Mouse (Mus musculus) forebrain, postnatal 0 days (tissue): Measurements from ENCODE around the gene Pcbp2. TPM values are rescaled to one million over a fixed set of nuclear protein-coding genes. Genes with fewer than 3 reads are reported as not detected.

Experiments used
- ATAC-seq: fragments of 200-750 bp; cut with Nextera tagmentation; 2 replicates; pipeline ENCODE4 v1.8.0; 2017; ENCODE audit warnings: mild to moderate bottlenecking, moderate library complexity
- DNase-seq: peaks from one replicate; pipeline ENCODE4 v3.0.0-alpha.2; 2015
- H3K27ac ChIP-seq: fragments of 300-500 bp; sonication (generic); 2 replicates; pipeline ENCODE4 v1.5.1; 2014; ENCODE audit warnings: low read depth, mild to moderate bottlenecking, antibody characterized with exemption, low read length, moderate library complexity, mixed read lengths
- H3K27me3 ChIP-seq: fragments of 300-500 bp; sonication (generic); 2 replicates; pipeline ENCODE4 v1.6.1; 2014; ENCODE audit warnings: mild to moderate bottlenecking, low read length, mixed read lengths; ENCODE audit not compliant: insufficient read depth
- H3K36me3 ChIP-seq: fragments of 300-500 bp; sonication (generic); 2 replicates; pipeline ENCODE4 v1.6.1; 2014; ENCODE audit warnings: mild to moderate bottlenecking, moderate library complexity; ENCODE audit not compliant: insufficient read depth
- H3K4me1 ChIP-seq: fragments of 300-500 bp; sonication (generic); 2 replicates; pipeline ENCODE4 v1.6.1; 2014; ENCODE audit warnings: antibody characterized with exemption; ENCODE audit not compliant: insufficient read depth
- H3K4me2 ChIP-seq: fragments of 300-500 bp; sonication (generic); 2 replicates; pipeline ENCODE4 v1.6.1; 2014; ENCODE audit warnings: low read depth, mild to moderate bottlenecking, moderate library complexity
- H3K4me3 ChIP-seq: fragments of 300-500 bp; sonication (generic); 2 replicates; pipeline ENCODE4 v1.5.1; 2014; ENCODE audit warnings: low read depth, low read length, mixed read lengths
- H3K9ac ChIP-seq: fragments of 300-500 bp; sonication (generic); 2 replicates; pipeline ENCODE4 v1.6.1; 2014; ENCODE audit warnings: mild to moderate bottlenecking
- H3K9me3 ChIP-seq: fragments of 300-500 bp; sonication (generic); 2 replicates; pipeline ENCODE4 v1.6.1; 2016; ENCODE audit warnings: low read length
- CTCF ChIP-seq: sonication (generic); IDR thresholded peaks from 2 replicates; pipeline ENCODE4 v1.5.1; 2016; ENCODE audit warnings: antibody characterized with exemption, control low read depth, low read depth
- WGBS: fragments of 180-500 bp; shearing (Covaris S2); extraction: QIAGEN DNeasy Blood & Tissue Kit; methylation state at CpG from one replicate; pipeline ENCODE4 v1.1.7; 2014; 5-methylcytosine and 5-hydroxymethylcytosine counted together
- polyA plus RNA-seq: library from polyadenylated mRNA; unstranded; fragments of >200 nt; fragmentation: Nextera tagmentation; extraction: Ambion mirVana; gene quantifications from 2 replicates; pipeline ENCODE4 v1.2.1, GENCODE M21; 2015
- total RNA-seq: library from RNA; depleted of rRNA; stranded (reverse); fragments of >200 nt; gene quantifications from 2 replicates; pipeline ENCODE4 v1.2.3, GENCODE M21; 2014

The Pcbp2 gene
- total and polyA plus RNA-seq, 2 experiments from 2014 or later = 102 to 154 TPM

- ATAC-seq = no peak
- Histone ChIP-seq H3K36me3 (peaks cover 15% of the 10 kb centered on the region), H3K27me3 (no peaks in the 10 kb centered on the region), H3K4me3 (peak overlapping the region; percentile 75), H3K27ac (peak overlapping the region; percentile 96), H3K4me1 (peaks cover 13% of the 10 kb centered on the region; the same call in 1 of the 2 replicates), H3K4me2 (peak overlapping the region; percentile 73), H3K9me3 (no peaks in the 10 kb centered on the region), H3K9ac (peak overlapping the region; percentile 79)
- no peak for TF ChIP-seq CTCF
- DNase-seq = no peak
- WGBS = under 1% methylated on average over 10 of the region's 10 CpGs
Measured at GRCm38 (mm10) chr15:102517631-102517975, 47.3 kb downstream of the Pcbp2 start.

- H3K27ac ChIP-seq = peak within 1 kb of the TSS; percentile 97
- H3K27me3 ChIP-seq = no peaks in the 10 kb centered on the region
- H3K4me1 ChIP-seq = peaks cover 13% of the 10 kb centered on the region; the same call in 1 of the 2 replicates
- ATAC-seq (peak; percentile 91), DNase-seq (peak; percentile 100)
- H3K9ac ChIP-seq = peak within 1 kb of the TSS; percentile 79
- H3K36me3 ChIP-seq = peaks cover 15% of the 10 kb centered on the region
- H3K4me3 ChIP-seq = peak within 1 kb of the TSS; percentile 75
- WGBS = 1% methylated on average over 59 of the region's 60 CpGs
- no peaks in the 10 kb centered on the region for H3K9me3 ChIP-seq
- TF ChIP-seq CTCF = no peak
- peak within 1 kb of the TSS; percentile 73 for H3K4me2 ChIP-seq
Measured at GRCm38 (mm10) chr15:102517976-102518858, 47.9 kb downstream of the Pcbp2 start, which contains the start of gene Tarbp2. Gene Tarbp2, plus strand, starts transcription at chr15:102518192.

- Histone ChIP-seq H3K4me2 (peak overlapping the region; percentile 73), H3K36me3 (peaks cover 18% of the 10 kb centered on the region)
Measured at GRCm38 (mm10) chr15:102518859-102519201, 48.5 kb downstream of the Pcbp2 start.

GRCm38 (mm10) chr15:102519211-102520141 is 49.1 kb downstream of the Pcbp2 start:
- Histone ChIP-seq H3K27ac (peak overlapping the region; percentile 97), H3K4me1 (peaks cover 13% of the 10 kb centered on the region; the same call in 1 of the 2 replicates), H3K9me3 (no peaks in the 10 kb centered on the region), H3K27me3 (no peaks in the 10 kb centered on the region), H3K4me3 (peak overlapping the region; percentile 75), H3K9ac (peak overlapping the region; percentile 75), H3K36me3 (peaks cover 24% of the 10 kb centered on the region), H3K4me2 (peak overlapping the region; percentile 73)
- ATAC-seq (no peak), DNase-seq (no peak)
- 68% methylated on average over 16 of the region's 17 CpGs for WGBS
- TF ChIP-seq CTCF = no peak

More at GRCm38 (mm10) chr15:102518859-102519201, 48.5 kb downstream of the Pcbp2 start:
- no peaks in the 10 kb centered on the region for H3K9me3 ChIP-seq
- WGBS = 10% methylated on average over 9 of the region's 9 CpGs
- DNase-seq = no peak
- no peak for TF ChIP-seq CTCF
- no peak for ATAC-seq
- peak overlapping the region; percentile 97 for H3K27ac ChIP-seq
- peaks cover 13% of the 10 kb centered on the region; the same call in 1 of the 2 replicates for H3K4me1 ChIP-seq
- H3K9ac ChIP-seq = peak overlapping the region; percentile 75
- no peaks in the 10 kb centered on the region for H3K27me3 ChIP-seq
- H3K4me3 ChIP-seq = peak overlapping the region; percentile 75

- Histone ChIP-seq H3K4me2 (no peak overlapping the region), H3K9me3 (no peaks in the 10 kb centered on the region), H3K9ac (no peak overlapping the region), H3K4me1 (peaks cover 10% of the 10 kb centered on the region; the same call in 1 of the 2 replicates), H3K27ac (no peak overlapping the region), H3K27me3 (no peaks in the 10 kb centered on the region), H3K36me3 (peaks cover 25% of the 10 kb centered on the region), H3K4me3 (no peak overlapping the region)
- DNase-seq (no peak), ATAC-seq (no peak)
- TF ChIP-seq CTCF = no peak
- WGBS = 84% methylated on average over 4 of the region's 4 CpGs
Measured at GRCm38 (mm10) chr15:102520416-102520815, 50.1 kb downstream of the Pcbp2 start.

GRCm38 (mm10) chr15:102521480-102521879 is 51.1 kb downstream of the Pcbp2 start:
- Histone ChIP-seq H3K9me3 (no peaks in the 10 kb centered on the region), H3K36me3 (peaks cover 25% of the 10 kb centered on the region), H3K4me2 (no peak overlapping the region), H3K4me3 (no peak overlapping the region), H3K27ac (no peak overlapping the region), H3K27me3 (no peaks in the 10 kb centered on the region), H3K9ac (no peak overlapping the region), H3K4me1 (peaks cover 5% of the 10 kb centered on the region; the same call in 1 of the 2 replicates)
- no peak for TF ChIP-seq CTCF
- DNase-seq (no peak), ATAC-seq (no peak)
- WGBS = 90% methylated on average over 4 of the region's 4 CpGs
